Mouse (Mus musculus) heart, adult 9 months (tissue): ENCODE data around the gene Kti12.

Source experiments
- DNase-seq, 2 experiments: peaks; one replicate each; pipeline ENCODE4 v3.0.0; 2022; ENCODE audit warnings: low spot score in 2 of 2

Kti12 gene

GRCm38 (mm10) chr4:108847715-108848504 is at the start of gene Kti12:
Gene Kti12 (plus strand): TSS chr4:108847785.
- DNase-seq = peak; percentile 88 to 89

- peak; percentile 45 to 66 for DNase-seq
These were observed 49.3 kb upstream of the Kti12 start for GRCm38 (mm10) chr4:108798083-108798830.

GRCm38 (mm10) chr4:108803535-108803934 is 44.0 kb upstream of the Kti12 start:
- DNase-seq = no peak

GRCm38 (mm10) chr4:108811142-108811541 is 36.4 kb upstream of the Kti12 start:
- no peak for DNase-seq

GRCm38 (mm10) chr4:108811550-108811949 is 36.0 kb upstream of the Kti12 start:
- no peak for DNase-seq

- no peak for DNase-seq
These were observed 21.9 kb upstream of the Kti12 start for GRCm38 (mm10) chr4:108825677-108826076.

- DNase-seq = no peak
These were observed 21.5 kb upstream of the Kti12 start for GRCm38 (mm10) chr4:108826096-108826495.

GRCm38 (mm10) chr4:108826643-108827042 is 20.9 kb upstream of the Kti12 start:
- DNase-seq = no peak

- DNase-seq = no peak
These were observed 16.9 kb upstream of the Kti12 start for GRCm38 (mm10) chr4:108830698-108831097.

GRCm38 (mm10) chr4:108832916-108833827 is 14.4 kb upstream of the Kti12 start, which contains the start of gene Btf3l4:
Gene Btf3l4 (minus strand): TSS chr4:108833614.
- DNase-seq = peak; percentile 90

- DNase-seq = no peak
These were observed 13.8 kb upstream of the Kti12 start for GRCm38 (mm10) chr4:108833828-108834114.

- DNase-seq = peak; percentile 85 to 92
These were observed 13.2 kb upstream of the Kti12 start, which contains the start of gene Txndc12 for GRCm38 (mm10) chr4:108834115-108834970. Gene Txndc12 (plus strand): TSS chr4:108834601.

- DNase-seq = no peak
These were observed 12.6 kb upstream of the Kti12 start for GRCm38 (mm10) chr4:108834971-108835311.

GRCm38 (mm10) chr4:108835496-108835895 is 12.1 kb upstream of the Kti12 start:
- no peak for DNase-seq

GRCm38 (mm10) chr4:108838031-108838430 is 9.6 kb upstream of the Kti12 start:
- DNase-seq = peak; percentile 31 to 47

GRCm38 (mm10) chr4:108841920-108842578 is 5.5 kb upstream of the Kti12 start:
- DNase-seq = no peak

- DNase-seq = no peak
These were observed 4.2 kb upstream of the Kti12 start for GRCm38 (mm10) chr4:108843336-108843735.

- DNase-seq = no peak
These were observed 1.6 kb upstream of the Kti12 start for GRCm38 (mm10) chr4:108845824-108846569.

- peak in 1 of 2 experiments; percentile 24 for DNase-seq
These were observed 892 bp downstream of the Kti12 start, which contains the start of gene A730015C16Rik for GRCm38 (mm10) chr4:108848505-108848848. Gene A730015C16Rik (minus strand): TSS chr4:108848619.

- DNase-seq = no peak
These were observed 19.2 kb downstream of the Kti12 start for GRCm38 (mm10) chr4:108866806-108867205.
